Mouse (Mus musculus): ENCODE results near the gene Aaas. TPM values are rescaled to one million over a fixed set of nuclear protein-coding genes. Genes with fewer than 3 reads are reported as not detected.

The Aaas gene
- polyA plus RNA-seq, 1 experiment from 2014 or later, result 54.0 TPM

DNA sequence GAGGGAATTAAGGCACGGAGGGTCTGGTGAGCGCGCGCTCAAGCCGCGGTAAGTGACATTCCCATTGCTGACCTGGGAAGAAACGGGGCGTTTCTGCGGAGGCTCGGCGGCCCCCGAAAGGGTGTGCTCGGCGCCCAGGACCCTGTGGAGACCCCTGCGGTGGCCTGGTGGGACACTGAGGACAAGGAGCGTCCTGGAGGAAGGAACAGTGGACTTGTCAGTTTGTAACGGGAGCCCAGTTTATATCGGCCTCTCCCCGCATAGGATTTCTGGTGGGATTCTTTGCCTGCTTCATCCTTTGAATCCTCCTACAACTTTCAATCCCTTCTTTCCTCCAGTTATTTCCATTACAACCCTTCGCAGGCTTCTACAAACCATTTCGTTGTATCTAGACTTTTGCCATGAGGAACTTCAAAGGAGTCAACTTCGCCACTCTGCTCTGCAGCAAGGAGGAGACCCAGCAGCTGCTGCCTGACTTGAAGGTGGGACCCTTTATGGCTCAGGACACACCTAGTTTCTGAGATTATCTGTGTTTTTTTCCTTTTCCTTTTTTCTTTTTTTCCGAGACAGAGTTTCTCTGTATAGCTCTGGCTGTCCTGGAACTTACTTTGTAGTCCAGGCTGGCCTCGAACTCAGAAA is 54.1 kb downstream of the Aaas start:
- H3K27ac ChIP-seq (replicated peaks), result no peak overlapping the region
- peaks cover 31% of the 10 kb centered on the region for H3K36me3 ChIP-seq
- no peaks in the 10 kb centered on the region for H3K9me3 ChIP-seq
- H3K4me3 ChIP-seq, result peak overlapping the region; percentile 80
- H3K27me3 ChIP-seq (replicated peaks), result no peaks in the 10 kb centered on the region
- peaks cover 20% of the 10 kb centered on the region for H3K4me1 ChIP-seq
- ATAC-seq (ENCODE audit: extremely low read depth, insufficient number of reproducible peaks, low FRiP score, low TSS enrichment), result 0 out of 2 replicates have a peak, but pooled peaks have one; percentile 15
- peak overlapping the region; percentile 88 for H3K9ac ChIP-seq
- peak overlapping the region; percentile 97 for H3K4me2 ChIP-seq
- WGBS, result 4% methylated on average over 24 of the region's 24 CpGs

GRCm38 (mm10) chr15:102295633-102296367 is 54.8 kb downstream of the Aaas start, which contains the start of gene Espl1:
Gene Espl1 (plus strand): TSS chr15:102296266.
- Histone ChIP-seq H3K27ac (replicated peaks) (no peak within 1 kb of the TSS), H3K4me1 (peaks cover 20% of the 10 kb centered on the region), H3K9ac (peak within 1 kb of the TSS; percentile 88), H3K4me3 (peak within 1 kb of the TSS; percentile 80), H3K4me2 (peak within 1 kb of the TSS; percentile 97), H3K36me3 (peaks cover 25% of the 10 kb centered on the region), H3K9me3 (no peaks in the 10 kb centered on the region), H3K27me3 (replicated peaks) (no peaks in the 10 kb centered on the region)
- peak; percentile 95 for ATAC-seq (ENCODE audit: extremely low read depth, insufficient number of reproducible peaks, low FRiP score, low TSS enrichment)
- 8% methylated on average over 25 of the region's 25 CpGs for WGBS

Other genes with a start within 250 kb of the Aaas start
- gene Spryd3, start 214.5 kb downstream of the Aaas start, polyA plus RNA-seq (2015; fragmentation: Nextera tagmentation; extraction: Ambion mirVana), result 19.5 and 20.0 TPM in 2 replicates
- gene Igfbp6, start 206.4 kb downstream of the Aaas start, polyA plus RNA-seq (2015; fragmentation: Nextera tagmentation; extraction: Ambion mirVana), result 3.5 and 3.7 TPM in 2 replicates
- 0.53 and 1.5 TPM in 2 replicates for gene Soat2, start 200.2 kb downstream of the Aaas start, polyA plus RNA-seq (2015; fragmentation: Nextera tagmentation; extraction: Ambion mirVana)
- gene Zfp740, start 147.5 kb downstream of the Aaas start, polyA plus RNA-seq (2015; fragmentation: Nextera tagmentation; extraction: Ambion mirVana), result 30.3 and 31.7 TPM in 2 replicates
- 33.4 and 41.6 TPM in 2 replicates for gene Csad, start 146.0 kb downstream of the Aaas start, polyA plus RNA-seq (2015; fragmentation: Nextera tagmentation; extraction: Ambion mirVana)
- 0.46 and 0.78 TPM in 2 replicates for gene Itgb7, start 118.8 kb downstream of the Aaas start, polyA plus RNA-seq (2015; fragmentation: Nextera tagmentation; extraction: Ambion mirVana)
- 9.0 and 9.1 TPM in 2 replicates for gene Rarg, start 93.3 kb downstream of the Aaas start, polyA plus RNA-seq (2015; fragmentation: Nextera tagmentation; extraction: Ambion mirVana)
- gene Gm9918, start 80.2 kb downstream of the Aaas start, polyA plus RNA-seq (2015; fragmentation: Nextera tagmentation; extraction: Ambion mirVana), result not detected in 2 replicates
- gene Mfsd5, start 71.3 kb downstream of the Aaas start, polyA plus RNA-seq (2015; fragmentation: Nextera tagmentation; extraction: Ambion mirVana), result 46.1 and 46.7 TPM in 2 replicates
- gene Espl1, start 54.5 kb downstream of the Aaas start, polyA plus RNA-seq (2015; fragmentation: Nextera tagmentation; extraction: Ambion mirVana), result 18.9 and 19.3 TPM in 2 replicates
- gene Pfdn5, start 24.7 kb downstream of the Aaas start, polyA plus RNA-seq (2015; fragmentation: Nextera tagmentation; extraction: Ambion mirVana), result 310 and 347 TPM in 2 replicates
- 60.0 and 65.0 TPM in 2 replicates for gene Myg1, start 19.1 kb downstream of the Aaas start, polyA plus RNA-seq (2015; fragmentation: Nextera tagmentation; extraction: Ambion mirVana)
- gene Sp7, start 16.4 kb upstream of the Aaas start, polyA plus RNA-seq (2015; fragmentation: Nextera tagmentation; extraction: Ambion mirVana), result 0.16 and 0.19 TPM in 2 replicates
- 4.3 and 4.6 TPM in 2 replicates for gene Sp1, start 55.4 kb upstream of the Aaas start, polyA plus RNA-seq (2015; fragmentation: Nextera tagmentation; extraction: Ambion mirVana)
- gene Amhr2, start 94.6 kb upstream of the Aaas start, polyA plus RNA-seq (2015; fragmentation: Nextera tagmentation; extraction: Ambion mirVana), result 0.82 and 1.4 TPM in 2 replicates
- 93.9 and 102 TPM in 2 replicates for gene Prr13, start 108.3 kb upstream of the Aaas start, polyA plus RNA-seq (2015; fragmentation: Nextera tagmentation; extraction: Ambion mirVana)
- gene Pcbp2, start 119.8 kb upstream of the Aaas start, polyA plus RNA-seq (2015; fragmentation: Nextera tagmentation; extraction: Ambion mirVana), result 141 and 142 TPM in 2 replicates
- 4.2 TPM in 1 of 2 replicates, not detected in the other for gene Gm10337, start 153.0 kb upstream of the Aaas start, polyA plus RNA-seq (2015; fragmentation: Nextera tagmentation; extraction: Ambion mirVana)
- gene Map3k12, start 166.3 kb upstream of the Aaas start, polyA plus RNA-seq (2015; fragmentation: Nextera tagmentation; extraction: Ambion mirVana), result 10.8 and 11.6 TPM in 2 replicates
- 94.6 and 103 TPM in 2 replicates for gene Tarbp2, start 167.4 kb upstream of the Aaas start, polyA plus RNA-seq (2015; fragmentation: Nextera tagmentation; extraction: Ambion mirVana)
- 1.0 and 2.3 TPM in 2 replicates for gene Npff, start 174.2 kb upstream of the Aaas start, polyA plus RNA-seq (2015; fragmentation: Nextera tagmentation; extraction: Ambion mirVana)